Mouse (Mus musculus): ENCODE results near the gene Pdlim7. TPM values are rescaled to one million over a fixed set of nuclear protein-coding genes. Genes with fewer than 3 reads are reported as not detected.

The Pdlim7 gene
- polyA plus RNA-seq (2015; fragmentation: Nextera tagmentation; extraction: Ambion mirVana), result 37.8 and 45.4 TPM in 2 replicates

GRCm38 (mm10) chr13:55513111-55513748 lies at the start of gene Pdlim7:
Gene Pdlim7, minus strand, starts transcription at chr13:55513676.

DNA sequence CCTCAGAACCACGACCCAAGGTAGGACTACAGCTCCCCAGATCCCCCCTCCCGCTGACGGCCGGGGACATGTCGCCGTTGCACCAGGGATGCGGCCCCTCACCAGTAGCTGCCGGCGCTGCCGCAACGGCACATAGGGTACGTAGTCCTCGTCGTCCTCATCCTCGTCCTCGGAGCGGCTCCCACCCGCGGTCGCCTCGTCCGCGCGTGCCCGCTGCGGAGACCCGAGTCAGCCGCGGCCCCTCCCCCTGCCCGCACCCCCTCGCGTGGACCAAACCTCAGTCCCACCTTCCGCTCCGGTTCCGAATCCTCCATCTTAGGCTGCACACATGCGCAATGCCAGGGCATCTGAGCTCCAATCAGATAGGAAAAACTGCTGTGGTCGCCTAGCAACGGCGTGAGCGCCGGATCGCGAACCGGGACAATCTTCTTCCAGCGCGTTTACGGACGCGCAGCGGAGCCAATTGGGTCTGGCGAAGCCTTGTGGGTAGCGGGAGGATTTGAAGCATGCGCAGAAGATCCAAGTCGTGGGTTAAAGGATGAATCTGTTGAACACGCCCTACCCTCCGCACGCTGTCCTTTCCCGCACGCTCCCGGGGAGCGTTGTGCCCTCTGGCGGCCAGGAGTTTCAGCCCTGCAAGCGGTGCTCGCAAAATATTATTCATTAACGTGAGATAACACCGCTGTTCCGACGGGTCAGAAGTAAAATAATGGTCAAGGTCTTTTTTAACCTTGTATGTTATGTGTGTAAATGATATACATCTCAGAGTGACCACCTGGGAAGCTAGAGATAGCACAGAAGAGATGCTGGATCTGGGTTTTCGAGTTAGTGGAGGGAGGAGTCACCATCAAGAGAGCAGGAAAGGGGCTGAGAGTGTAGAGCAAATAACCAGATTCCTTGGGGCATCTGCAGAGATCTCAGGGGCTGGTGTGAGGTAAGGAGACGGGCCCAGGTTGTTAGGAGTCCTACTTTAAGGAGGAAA lies 23.0 kb upstream of the Pdlim7 start, which contains the start of gene Ddx41:
Gene Ddx41, minus strand, starts transcription at position 465 of the 982 bp plus-strand sequence.

DNA sequence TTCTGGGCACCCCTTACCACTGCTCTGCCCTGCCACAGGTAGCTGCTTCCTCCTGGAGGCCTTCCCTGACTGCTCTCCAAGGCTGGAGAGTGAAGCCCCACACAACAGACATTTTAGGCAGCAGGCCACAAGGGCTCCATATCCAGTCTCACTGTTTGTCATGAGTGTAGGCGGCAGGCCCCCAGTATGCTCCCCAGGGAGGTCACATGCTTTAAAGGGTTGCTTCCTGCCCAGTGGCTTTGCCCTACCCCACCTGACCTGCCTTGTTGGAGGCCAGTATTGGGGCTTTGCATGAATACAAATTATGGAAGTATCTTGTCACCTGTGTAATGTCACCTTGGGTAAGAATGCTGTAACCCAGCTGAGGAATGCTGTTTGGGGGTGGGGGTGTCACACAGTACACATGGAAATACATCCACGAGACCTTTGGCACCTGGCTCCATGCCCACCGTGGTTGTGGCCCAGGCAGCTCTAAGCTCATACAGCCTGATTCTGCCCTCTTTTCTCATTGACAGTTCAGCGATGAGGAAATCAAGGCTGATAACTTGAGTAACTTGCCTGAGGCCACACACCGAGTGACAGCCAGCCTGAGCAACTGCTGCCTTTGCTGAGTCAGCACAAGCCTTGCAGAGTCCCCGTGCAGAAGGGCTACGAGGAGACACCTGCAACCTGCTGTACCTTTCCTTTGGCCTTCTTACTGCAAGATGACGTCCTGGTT lies 15.9 kb upstream of the Pdlim7 start, which contains the start of gene Dok3:
Gene Dok3, minus strand, starts transcription at position 99 of the 718 bp plus-strand sequence.

DNA sequence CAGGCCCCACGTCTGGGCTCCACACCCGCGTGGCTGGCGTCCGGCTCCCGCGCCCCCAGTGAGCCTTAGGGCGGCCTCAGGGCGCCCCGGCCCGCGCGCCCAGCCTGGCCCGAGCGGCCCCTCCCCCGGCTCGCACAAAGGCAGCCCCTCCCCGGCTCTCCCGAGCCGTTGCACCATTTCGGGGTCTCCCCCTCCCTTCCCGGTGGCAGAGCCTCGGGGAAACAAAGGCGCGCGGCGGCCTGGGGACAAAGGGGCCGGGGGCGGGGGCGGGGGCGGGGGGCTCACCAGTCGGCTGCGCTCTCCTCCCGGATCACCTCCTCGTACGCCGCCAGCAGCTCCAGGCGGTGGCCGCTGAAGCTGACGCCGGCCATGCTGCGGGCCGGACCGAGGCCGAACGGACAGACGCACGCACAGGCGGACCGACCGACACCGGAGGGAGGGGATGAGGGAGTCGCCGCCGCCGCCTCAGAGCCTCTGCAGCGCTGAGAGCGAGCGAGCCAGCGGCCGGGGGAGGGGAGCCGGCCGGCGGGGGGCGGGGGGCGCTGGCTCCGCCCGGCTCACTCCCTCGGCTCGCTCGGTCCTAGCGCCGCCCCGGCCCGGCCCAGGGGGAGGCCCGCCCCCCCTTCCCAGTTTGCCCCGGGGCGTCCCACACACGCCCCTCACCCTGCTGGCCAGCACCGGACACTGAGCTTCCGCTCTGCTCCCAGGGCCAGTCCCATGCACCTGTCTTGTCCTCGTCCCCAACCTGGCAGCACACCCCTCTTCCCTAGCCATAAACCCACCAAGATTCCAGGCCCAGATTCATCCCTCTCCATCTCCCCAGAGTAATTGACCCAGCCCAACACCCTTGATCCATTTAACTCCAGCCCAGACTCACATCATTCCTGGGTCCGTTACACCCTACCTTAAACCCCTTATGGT lies 25.6 kb downstream of the Pdlim7 start, which contains the start of gene Dbn1:
Gene Dbn1, minus strand, starts transcription at position 534 of the 921 bp plus-strand sequence.

DNA sequence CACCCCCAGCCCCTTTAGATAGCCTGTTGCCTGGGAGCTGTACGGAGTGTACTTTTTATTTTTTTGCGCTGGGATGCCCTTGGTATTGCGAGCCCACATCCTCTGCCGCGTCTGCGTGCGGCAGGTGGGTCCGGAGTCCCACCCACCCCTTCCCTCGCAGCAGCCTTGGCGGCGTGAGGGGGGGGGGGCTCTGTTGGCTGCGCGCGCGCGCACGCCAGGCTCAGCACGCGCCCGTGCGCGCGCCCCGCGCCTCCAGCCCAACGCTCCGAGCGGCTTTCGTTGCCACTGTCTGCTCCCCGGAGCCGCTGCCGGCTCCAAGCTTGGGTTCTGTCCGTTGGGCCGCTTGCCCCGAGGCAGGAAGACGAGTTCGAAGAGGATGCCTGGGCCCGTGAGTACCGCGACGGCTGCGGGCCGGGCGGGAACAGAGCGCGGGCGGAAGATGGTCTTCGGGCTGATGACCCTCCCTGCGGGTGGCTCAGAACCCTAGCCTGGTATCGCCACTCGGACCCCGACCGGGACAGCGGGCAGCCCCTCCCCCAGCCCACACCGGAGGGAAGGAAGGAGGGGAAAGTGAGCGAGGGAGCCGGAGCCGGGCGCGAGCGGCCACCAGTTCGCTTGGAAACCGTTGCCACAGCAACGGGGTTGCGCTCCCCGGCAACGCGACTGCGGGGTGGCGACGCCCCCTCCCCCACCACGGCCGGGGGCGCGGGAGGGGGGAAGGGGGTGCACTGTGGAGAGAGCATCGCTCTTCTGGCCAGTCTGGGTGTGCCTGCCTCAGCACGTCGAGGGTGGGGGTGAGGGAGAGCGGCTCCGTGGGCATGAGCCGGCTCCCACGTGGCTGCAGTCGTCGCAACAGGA lies 49.2 kb downstream of the Pdlim7 start, which contains the start of gene Prr7:
Gene Prr7, plus strand, starts transcription at position 241 of the 858 bp plus-strand sequence.

Other genes with a start within 250 kb of the Pdlim7 start
- 187 and 204 TPM in 2 replicates for gene Prelid1, start 193.2 kb downstream of the Pdlim7 start, polyA plus RNA-seq (2015; fragmentation: Nextera tagmentation; extraction: Ambion mirVana)
- gene Rab24, start 191.7 kb downstream of the Pdlim7 start, polyA plus RNA-seq (2015; fragmentation: Nextera tagmentation; extraction: Ambion mirVana), result 63.1 and 67.9 TPM in 2 replicates
- gene Mxd3, start 183.9 kb downstream of the Pdlim7 start, polyA plus RNA-seq (2015; fragmentation: Nextera tagmentation; extraction: Ambion mirVana), result 36.7 and 38.4 TPM in 2 replicates
- gene Lman2, start 150.9 kb downstream of the Pdlim7 start, polyA plus RNA-seq (2015; fragmentation: Nextera tagmentation; extraction: Ambion mirVana), result 62.5 and 62.6 TPM in 2 replicates
- 7.7 and 10.3 TPM in 2 replicates for gene Rgs14, start 143.9 kb downstream of the Pdlim7 start, polyA plus RNA-seq (2015; fragmentation: Nextera tagmentation; extraction: Ambion mirVana)
- not detected in 2 replicates for gene Slc34a1, start 115.5 kb downstream of the Pdlim7 start, polyA plus RNA-seq (2015; fragmentation: Nextera tagmentation; extraction: Ambion mirVana)
- not detected in 2 replicates for gene Pfn3, start 98.4 kb downstream of the Pdlim7 start, polyA plus RNA-seq (2015; fragmentation: Nextera tagmentation; extraction: Ambion mirVana)
- gene F12, start 86.9 kb downstream of the Pdlim7 start, polyA plus RNA-seq (2015; fragmentation: Nextera tagmentation; extraction: Ambion mirVana), result 0.15 and 0.16 TPM in 2 replicates
- 32.7 and 40.8 TPM in 2 replicates for gene Grk6, start 68.6 kb downstream of the Pdlim7 start, polyA plus RNA-seq (2015; fragmentation: Nextera tagmentation; extraction: Ambion mirVana)
- gene Prr7, start 49.4 kb downstream of the Pdlim7 start, polyA plus RNA-seq (2015; fragmentation: Nextera tagmentation; extraction: Ambion mirVana), result 0.14 and 0.28 TPM in 2 replicates
- 16.3 and 20.8 TPM in 2 replicates for gene Dbn1, start 25.6 kb downstream of the Pdlim7 start, polyA plus RNA-seq (2015; fragmentation: Nextera tagmentation; extraction: Ambion mirVana)
- gene Dok3, start 15.6 kb upstream of the Pdlim7 start, polyA plus RNA-seq (2015; fragmentation: Nextera tagmentation; extraction: Ambion mirVana), result 36.9 and 49.7 TPM in 2 replicates
- gene Ddx41, start 23.0 kb upstream of the Pdlim7 start, polyA plus RNA-seq (2015; fragmentation: Nextera tagmentation; extraction: Ambion mirVana), result 29.2 and 35.3 TPM in 2 replicates
- 15.4 and 18.8 TPM in 2 replicates for gene Fam193b, start 57.4 kb upstream of the Pdlim7 start, polyA plus RNA-seq (2015; fragmentation: Nextera tagmentation; extraction: Ambion mirVana)
- 68.1 and 69.0 TPM in 2 replicates for gene Tmed9, start 60.1 kb upstream of the Pdlim7 start, polyA plus RNA-seq (2015; fragmentation: Nextera tagmentation; extraction: Ambion mirVana)
- gene B4galt7, start 86.2 kb upstream of the Pdlim7 start, polyA plus RNA-seq (2015; fragmentation: Nextera tagmentation; extraction: Ambion mirVana), result 7.9 and 9.8 TPM in 2 replicates
- gene Caml, start 109.3 kb upstream of the Pdlim7 start, polyA plus RNA-seq (2015; fragmentation: Nextera tagmentation; extraction: Ambion mirVana), result 25.8 and 31.1 TPM in 2 replicates
- gene Ddx46, start 121.4 kb upstream of the Pdlim7 start, polyA plus RNA-seq (2015; fragmentation: Nextera tagmentation; extraction: Ambion mirVana), result 25.3 and 27.0 TPM in 2 replicates
- gene B230219D22Rik, start 179.4 kb upstream of the Pdlim7 start, polyA plus RNA-seq (2015; fragmentation: Nextera tagmentation; extraction: Ambion mirVana), result 17.7 and 20.2 TPM in 2 replicates
- gene Txndc15, start 201.0 kb upstream of the Pdlim7 start, polyA plus RNA-seq (2015; fragmentation: Nextera tagmentation; extraction: Ambion mirVana), result 31.5 and 33.1 TPM in 2 replicates
- gene Pcbd2, start 213.7 kb upstream of the Pdlim7 start, polyA plus RNA-seq (2015; fragmentation: Nextera tagmentation; extraction: Ambion mirVana), result 52.6 and 57.8 TPM in 2 replicates